ENCODE assay signal across 8 mouse cellular contexts in the genomic region with DNA sequence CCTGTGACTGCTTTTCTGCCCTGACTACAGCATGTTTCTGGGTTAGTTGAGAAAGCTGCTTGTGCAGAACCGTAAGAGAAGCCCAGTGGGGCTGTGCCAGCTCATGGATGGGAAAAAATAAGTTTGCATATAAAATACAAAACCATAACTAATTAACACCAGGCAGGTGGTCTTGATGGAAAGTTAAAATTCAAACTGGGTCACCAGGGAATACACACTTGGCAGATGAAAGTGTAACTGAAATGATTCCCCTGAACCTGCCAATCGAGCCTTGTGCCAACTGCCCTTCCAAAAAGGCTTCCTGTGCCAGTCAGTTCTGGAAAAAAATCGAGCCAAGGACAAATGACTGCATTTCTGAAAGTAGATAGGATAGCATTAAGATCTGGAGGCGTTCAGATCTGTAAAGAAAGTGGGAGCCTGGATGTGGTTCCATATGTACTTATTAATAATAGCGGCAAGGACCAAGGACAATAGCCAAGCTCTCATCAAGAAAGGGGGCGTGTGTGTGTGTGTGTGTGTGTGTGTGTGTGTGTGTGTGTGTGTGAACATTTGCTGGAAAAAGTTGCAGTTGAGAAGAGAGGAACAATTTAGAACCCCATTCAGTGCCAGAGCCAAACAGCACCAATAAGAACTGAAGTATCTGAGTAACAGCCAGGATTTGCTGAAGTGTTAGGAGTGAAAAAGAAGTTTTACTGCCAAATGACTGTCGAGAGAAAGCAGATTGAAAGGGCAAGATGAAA.
A peak's percentile ranks its signal among the peaks of the same experiment; 100 is the strongest.
DNase-seq lines count a peak whose midpoint lies in the region; ATAC-seq lines count a peak whose summit lies in the region.

No protein-coding gene starts in this region.

- no peak overlapping the region for H3K4me2 ChIP-seq in forebrain, embryonic 14.5 days (ENCODE audit: low read length)
- H3K4me2 ChIP-seq in neural tube, embryonic 14.5 days (ENCODE audit: low read depth, low read length), result no peak overlapping the region
- H3K4me2 ChIP-seq in liver, embryonic 11.5 days, result no peak overlapping the region

- no peaks in the 10 kb centered on the region for H3K36me3 ChIP-seq in forebrain, embryonic 14.5 days (ENCODE audit: control insufficient read depth, insufficient read depth, low read length)
- H3K36me3 ChIP-seq in forebrain, embryonic 10.5 days (replicated peaks), result no peaks in the 10 kb centered on the region
- H3K36me3 ChIP-seq in neural tube, embryonic 14.5 days (ENCODE audit: control insufficient read depth, insufficient read depth, low read length), result no peaks in the 10 kb centered on the region
- no peaks in the 10 kb centered on the region for H3K36me3 ChIP-seq in liver, embryonic 11.5 days (ENCODE audit: control insufficient read depth, insufficient read depth, low read length)

- H3K27me3 ChIP-seq in forebrain, embryonic 14.5 days (replicated peaks; ENCODE audit: control insufficient read depth, insufficient read depth, low read length), result no peaks in the 10 kb centered on the region
- no peaks in the 10 kb centered on the region for H3K27me3 ChIP-seq in forebrain, embryonic 10.5 days (ENCODE audit: poor library complexity, severe bottlenecking)
- no peaks in the 10 kb centered on the region for H3K27me3 ChIP-seq in neural tube, embryonic 14.5 days (ENCODE audit: control insufficient read depth, insufficient read depth, low read length)
- no peaks in the 10 kb centered on the region for H3K27me3 ChIP-seq in liver, embryonic 11.5 days (replicated peaks; ENCODE audit: control insufficient read depth, insufficient read depth, low read length)

- ATAC-seq in forebrain, embryonic 14.5 days, result peak; percentile 83
- ATAC-seq in neural tube, embryonic 14.5 days (ENCODE audit: low read depth), result peak; percentile 38; the same call in 1 of the 2 replicates
- no peak for ATAC-seq in liver, embryonic 11.5 days (replicated peaks; ENCODE audit: low FRiP score)

- DNase-seq in forebrain, embryonic 14.5 days (ENCODE audit: low spot score), result peak; percentile 85
- no peak for DNase-seq in forebrain, embryonic 10.5 days (ENCODE audit: extremely low spot score, low spot score)
- peak; percentile 49 for DNase-seq in Muller cell, postnatal 12 days (ENCODE audit: inconsistent ontology term)
- DNase-seq in cerebellum, postnatal 14 days, result peak; percentile 86 to 89
- DNase-seq in kidney, postnatal 10 days, result peak; percentile 19
- DNase-seq in liver, embryonic 11.5 days (ENCODE audit: low spot score), result no peak
- no peak for DNase-seq in urinary bladder, adult 18-20 months (ENCODE audit: low spot score in 2 of 2)

- peaks cover 4% of the 10 kb centered on the region for H3K4me1 ChIP-seq in forebrain, embryonic 14.5 days (ENCODE audit: control insufficient read depth, insufficient read depth, low read length)
- H3K4me1 ChIP-seq in forebrain, embryonic 10.5 days, result peaks cover 6% of the 10 kb centered on the region; the same call in 1 of the 2 replicates
- H3K4me1 ChIP-seq in neural tube, embryonic 14.5 days (ENCODE audit: control insufficient read depth, insufficient read depth, low read length), result no peaks in the 10 kb centered on the region
- H3K4me1 ChIP-seq in liver, embryonic 11.5 days (replicated peaks; ENCODE audit: control insufficient read depth, insufficient read depth, low read length), result no peaks in the 10 kb centered on the region

- H3K4me3 ChIP-seq in forebrain, embryonic 14.5 days (ENCODE audit: low read depth, low read length), result no peak overlapping the region
- H3K4me3 ChIP-seq in forebrain, embryonic 10.5 days, result no peak overlapping the region
- H3K4me3 ChIP-seq in neural tube, embryonic 14.5 days (ENCODE audit: low read depth, low read length), result no peak overlapping the region
- H3K4me3 ChIP-seq in liver, embryonic 11.5 days (ENCODE audit: low read depth, low read length), result no peak overlapping the region

- H3K9me3 ChIP-seq in forebrain, embryonic 14.5 days (replicated peaks; ENCODE audit: control insufficient read depth, low read length), result no peaks in the 10 kb centered on the region
- peaks cover 9% of the 10 kb centered on the region; the same call in 1 of the 2 replicates for H3K9me3 ChIP-seq in forebrain, embryonic 10.5 days
- H3K9me3 ChIP-seq in neural tube, embryonic 14.5 days (ENCODE audit: control insufficient read depth, low read length), result no peaks in the 10 kb centered on the region
- no peaks in the 10 kb centered on the region; the same call in 1 of the 2 replicates for H3K9me3 ChIP-seq in liver, embryonic 11.5 days (ENCODE audit: control insufficient read depth, low read length)

- 47% methylated on average over 7 of the region's 7 CpGs for WGBS in forebrain, embryonic 14.5 days
- 86% methylated on average over 7 of the region's 7 CpGs for WGBS in forebrain, embryonic 10.5 days
- 56% methylated on average over 7 of the region's 7 CpGs for whole genome bisulfite sequencing in neural tube, embryonic 14.5 days
- 68% methylated on average over 7 of the region's 7 CpGs for WGBS in liver, embryonic 11.5 days

- H3K27ac ChIP-seq in forebrain, embryonic 14.5 days (ENCODE audit: low read depth, low read length), result peak overlapping the region; percentile 46; the same call in 1 of the 2 replicates
- no peak overlapping the region for H3K27ac ChIP-seq in forebrain, embryonic 10.5 days
- H3K27ac ChIP-seq in neural tube, embryonic 14.5 days (ENCODE audit: low read depth, low read length), result no peak overlapping the region
- H3K27ac ChIP-seq in liver, embryonic 11.5 days (ENCODE audit: low read depth, low read length), result no peak overlapping the region

- H3K9ac ChIP-seq in forebrain, embryonic 14.5 days (ENCODE audit: low read length), result no peak overlapping the region
- no peak overlapping the region for H3K9ac ChIP-seq in neural tube, embryonic 14.5 days (replicated peaks; ENCODE audit: low read depth, low read length)
- no peak overlapping the region for H3K9ac ChIP-seq in liver, embryonic 11.5 days (ENCODE audit: low read depth, low read length)

Comparison
In these comparisons a context has a peak if more than half of its experiments do, and no peak if none do; other contexts are left out.
1. DNase-seq: peak in forebrain, embryonic 14.5 days (single experiment), Muller cell, postnatal 12 days (single experiment), cerebellum, postnatal 14 days (2 of 2) and kidney, postnatal 10 days (single experiment); none in forebrain, embryonic 10.5 days (single experiment), liver, embryonic 11.5 days (single experiment) and urinary bladder, adult 18-20 months (0 of 2).